Mouse (Mus musculus) lung, embryonic 16.5 days (tissue): Measurements from ENCODE around the gene Arrdc1. TPM values are rescaled to one million over a fixed set of nuclear protein-coding genes. Genes with fewer than 3 reads are reported as not detected.
"Not testable (repeated sequence)": the region's sequence is repeated elsewhere in the genome, so short reads cannot be mapped to it uniquely, and the experiment has no call there.

Experiments
- ATAC-seq: fragments of 200-750 bp; cut with Nextera tagmentation; 2 replicates; pipeline ENCODE4 v1.8.0; 2017; ENCODE audit warnings: low read depth, mild to moderate bottlenecking, moderate library complexity
- H3K27ac ChIP-seq: fragments of 300-500 bp; sonication (generic); 2 replicates; pipeline ENCODE4 v1.5.1; 2014; ENCODE audit warnings: mild to moderate bottlenecking, control low read depth, low read length
- H3K27me3 ChIP-seq: fragments of 300-500 bp; sonication (generic); 2 replicates; pipeline ENCODE4 v1.6.1; 2014; ENCODE audit warnings: low read depth, low read length, mixed read lengths; ENCODE audit not compliant: control insufficient read depth, insufficient read depth
- H3K36me3 ChIP-seq: fragments of 300-500 bp; sonication (generic); 2 replicates; pipeline ENCODE4 v1.6.1; 2014; ENCODE audit warnings: low read length; ENCODE audit not compliant: control insufficient read depth, insufficient read depth
- H3K4me1 ChIP-seq: fragments of 300-500 bp; sonication (generic); replicated peaks from 2 replicates; pipeline ENCODE4 v1.6.1; 2014; ENCODE audit warnings: low read length, mixed read lengths; ENCODE audit not compliant: control insufficient read depth, insufficient read depth
- H3K4me2 ChIP-seq: fragments of 300-500 bp; sonication (generic); 2 replicates; pipeline ENCODE4 v1.6.1; 2014; ENCODE audit warnings: low read depth, low read length, control low read depth
- H3K4me3 ChIP-seq: fragments of 300-500 bp; sonication (generic); 2 replicates; pipeline ENCODE4 v1.5.1; 2014; ENCODE audit warnings: mild to moderate bottlenecking, low read length, control low read depth
- H3K9ac ChIP-seq: fragments of 300-500 bp; sonication (generic); 2 replicates; pipeline ENCODE4 v1.6.1; 2014; ENCODE audit warnings: low read length, control low read depth
- H3K9me3 ChIP-seq: fragments of 300-500 bp; sonication (generic); 2 replicates; pipeline ENCODE4 v1.6.1; 2016; ENCODE audit warnings: low read length; ENCODE audit not compliant: control insufficient read depth
- WGBS: fragments of 180-500 bp; shearing (Covaris S2); extraction: QIAGEN DNeasy Blood & Tissue Kit; methylation state at CpG from one replicate; pipeline ENCODE4 v1.1.7; 2014; 5-methylcytosine and 5-hydroxymethylcytosine counted together
- polyA plus RNA-seq: library from polyadenylated mRNA; unstranded; fragments of >200 nt; fragmentation: Nextera tagmentation; extraction: Ambion mirVana; gene quantifications from 2 replicates; pipeline ENCODE4 v1.2.1, GENCODE M21; 2015

Arrdc1 gene
- polyA plus RNA-seq: 141 and 156 TPM in 2 replicates

DNA sequence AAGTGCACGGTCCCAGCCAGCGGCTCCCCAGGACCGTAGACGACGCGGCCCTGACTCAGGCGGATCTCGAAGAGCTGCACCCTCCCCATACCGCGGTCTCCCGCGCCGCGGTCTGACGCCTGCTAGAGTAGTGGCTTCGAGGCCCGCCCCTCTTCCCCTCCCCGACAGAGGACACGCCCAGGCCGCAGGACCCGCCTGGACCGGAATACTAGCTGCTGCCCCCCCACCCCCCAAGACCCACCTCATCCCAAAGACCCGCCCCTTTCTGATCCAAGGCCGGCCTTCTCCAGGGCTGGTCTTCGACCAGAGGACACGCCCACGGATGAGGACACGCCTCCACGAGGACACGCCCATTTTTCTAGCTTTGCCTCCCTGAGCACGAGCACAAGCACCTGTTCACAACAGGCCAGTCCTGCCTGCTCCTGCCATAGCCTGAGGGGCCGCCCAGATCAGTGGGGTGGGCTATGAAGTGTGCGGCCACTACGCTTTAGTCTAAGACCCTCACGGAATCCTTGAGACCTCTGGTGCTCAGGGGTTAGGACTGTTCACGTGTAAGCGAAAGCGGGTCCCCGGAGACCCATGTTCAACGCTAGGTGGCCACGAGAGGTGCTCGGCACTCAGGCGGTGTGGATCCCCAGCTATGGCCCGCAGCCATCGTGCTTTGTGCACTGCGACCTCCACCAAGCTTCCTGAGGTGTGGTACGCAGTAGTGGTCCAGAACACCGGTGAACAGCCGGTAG is at the start of gene Arrdc1:
TSS of gene Arrdc1 (minus strand) at position 196 of the 740 bp plus-strand sequence.
- Histone ChIP-seq H3K9me3 (no peaks in the 10 kb centered on the region), H3K4me3 (peak within 1 kb of the TSS; percentile 85), H3K4me2 (peak within 1 kb of the TSS; percentile 97), H3K27ac (peak within 1 kb of the TSS; percentile 97), H3K27me3 (no peaks in the 10 kb centered on the region), H3K9ac (peak within 1 kb of the TSS; percentile 90), H3K36me3 (no peaks in the 10 kb centered on the region), H3K4me1 (peaks cover 8% of the 10 kb centered on the region)
- under 1% methylated on average over 48 of the region's 49 CpGs for WGBS
- peak; percentile 95 for ATAC-seq

- Histone ChIP-seq H3K36me3 (peaks cover 5% of the 10 kb centered on the region; the same call in 1 of the 2 replicates), H3K4me2 (no peak overlapping the region), H3K27ac (no peak overlapping the region), H3K9ac (no peak overlapping the region), H3K4me3 (no peak overlapping the region), H3K9me3 (no peaks in the 10 kb centered on the region), H3K27me3 (no peaks in the 10 kb centered on the region), H3K4me1 (peaks cover 12% of the 10 kb centered on the region)
- ATAC-seq: no peak
- WGBS: 89% methylated on average over 5 of the region's 5 CpGs
Measured at GRCm38 (mm10) chr2:24976960-24977359, 41.9 kb upstream of the Arrdc1 start.

DNA sequence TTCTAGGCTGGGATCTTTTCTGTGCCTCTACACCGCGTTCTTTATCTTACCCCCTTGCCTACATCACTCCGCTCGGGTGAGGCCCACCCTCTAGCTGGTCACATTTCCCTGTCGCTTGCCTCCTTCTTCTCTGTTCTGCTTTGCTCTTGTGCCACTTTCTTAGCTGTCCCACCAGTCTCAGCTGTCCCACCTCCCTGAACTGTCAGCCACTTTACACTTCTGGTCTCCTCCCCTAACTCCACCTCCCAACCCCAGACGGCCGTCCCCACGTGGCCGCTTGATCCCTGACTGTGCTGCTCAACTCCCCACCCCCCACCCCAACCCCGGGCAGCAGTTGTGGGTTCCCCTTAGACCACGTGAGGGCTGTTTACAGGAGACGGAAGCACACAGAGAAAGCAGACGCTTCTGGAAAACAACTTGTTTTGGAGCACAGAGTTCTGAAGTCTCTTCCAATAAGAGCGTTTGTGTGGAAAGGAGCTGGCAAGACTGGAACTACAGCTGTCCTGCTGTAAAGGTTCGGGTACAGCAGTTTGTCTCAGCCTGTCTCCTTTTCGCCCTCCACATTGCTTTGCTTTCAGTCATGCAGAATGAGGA is 40.7 kb upstream of the Arrdc1 start, which contains the start of gene Pnpla7:
TSS of gene Pnpla7 (plus strand) at position 330 of the 594 bp plus-strand sequence.
- H3K27ac ChIP-seq: peak within 1 kb of the TSS; percentile 94
- ATAC-seq: peak; percentile 85
- no peaks in the 10 kb centered on the region for H3K27me3 ChIP-seq
- H3K36me3 ChIP-seq: peaks cover 10% of the 10 kb centered on the region
- H3K4me2 ChIP-seq: peak within 1 kb of the TSS; percentile 92
- H3K4me1 ChIP-seq: peaks cover 12% of the 10 kb centered on the region
- WGBS: 0% methylated on average over 16 of the region's 16 CpGs
- no peaks in the 10 kb centered on the region for H3K9me3 ChIP-seq
- H3K4me3 ChIP-seq: peak within 1 kb of the TSS; percentile 75
- peak within 1 kb of the TSS; percentile 76 for H3K9ac ChIP-seq

DNA sequence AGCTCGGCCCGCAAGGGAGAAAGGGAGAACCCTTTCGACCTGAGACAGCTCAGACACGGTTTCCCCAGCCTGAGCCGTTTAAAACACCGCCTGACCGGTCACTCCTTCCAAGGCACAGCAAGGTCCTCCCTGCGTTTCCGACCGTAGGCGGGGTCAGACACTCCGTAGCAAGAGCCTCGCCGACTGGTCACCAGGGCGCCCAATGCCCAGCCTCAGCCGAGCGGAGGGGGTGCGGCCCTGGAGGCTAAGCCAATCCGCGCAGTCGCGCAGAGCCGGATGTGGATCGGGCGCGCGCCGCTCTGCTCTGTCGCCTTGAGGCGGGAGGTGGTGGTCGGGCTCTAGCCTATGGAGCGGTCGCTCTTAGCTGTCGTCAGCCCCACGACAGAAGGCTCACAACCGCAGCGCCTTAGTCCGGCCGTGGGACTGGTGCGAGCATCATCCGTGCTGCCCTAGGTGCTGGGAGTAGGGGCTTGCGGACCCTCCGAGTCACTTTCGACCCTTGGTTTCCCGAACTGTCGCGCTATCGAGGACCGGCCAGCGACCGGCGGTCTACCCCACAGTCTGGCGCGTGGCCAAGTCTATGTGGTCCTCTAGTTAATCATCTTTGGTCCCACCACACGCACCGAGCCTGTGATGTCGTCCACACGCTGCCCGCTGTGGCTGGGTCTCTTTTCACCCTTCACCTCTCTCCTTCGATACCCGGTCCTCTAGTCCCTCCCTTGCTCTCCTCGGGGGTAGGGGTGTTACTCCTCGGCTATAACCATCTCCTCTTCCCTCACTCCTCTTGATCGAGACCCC is 40.1 kb upstream of the Arrdc1 start, which contains the start of gene Mrpl41:
TSS of gene Mrpl41 (minus strand) at position 193 of the 798 bp plus-strand sequence.
- H3K9ac ChIP-seq: peak within 1 kb of the TSS; percentile 76
- peaks cover 12% of the 10 kb centered on the region for H3K4me1 ChIP-seq
- H3K27me3 ChIP-seq: no peaks in the 10 kb centered on the region
- peak within 1 kb of the TSS; percentile 92 for H3K4me2 ChIP-seq
- H3K36me3 ChIP-seq: peaks cover 10% of the 10 kb centered on the region
- no peaks in the 10 kb centered on the region for H3K9me3 ChIP-seq
- peak; percentile 99 for ATAC-seq
- peak within 1 kb of the TSS; percentile 75 for H3K4me3 ChIP-seq
- under 1% methylated on average over 64 of the region's 64 CpGs for WGBS
- peak within 1 kb of the TSS; percentile 94 for H3K27ac ChIP-seq

DNA sequence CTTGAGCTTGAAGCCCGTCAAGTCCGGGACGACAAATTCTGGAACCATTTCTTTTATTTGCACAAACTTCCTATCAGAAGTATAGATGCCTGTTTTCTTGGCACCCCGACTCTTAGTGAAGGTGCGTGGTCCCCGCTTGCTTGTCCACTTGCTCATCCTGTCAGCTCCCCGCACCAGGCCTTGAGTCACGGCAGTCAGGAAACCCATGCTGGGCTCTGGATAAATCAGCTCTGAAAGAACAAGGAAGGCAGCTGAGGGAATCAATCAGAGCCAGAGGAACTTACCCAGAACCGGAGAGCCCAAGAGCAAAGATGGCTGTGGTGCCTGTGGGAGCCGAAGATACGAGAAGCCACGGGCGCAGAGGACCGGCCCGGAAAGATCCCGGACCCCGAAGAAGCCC is 39.4 kb upstream of the Arrdc1 start:
- not testable (repeated sequence) for H3K27me3 ChIP-seq
- WGBS: under 1% methylated on average over 17 of the region's 17 CpGs

DNA sequence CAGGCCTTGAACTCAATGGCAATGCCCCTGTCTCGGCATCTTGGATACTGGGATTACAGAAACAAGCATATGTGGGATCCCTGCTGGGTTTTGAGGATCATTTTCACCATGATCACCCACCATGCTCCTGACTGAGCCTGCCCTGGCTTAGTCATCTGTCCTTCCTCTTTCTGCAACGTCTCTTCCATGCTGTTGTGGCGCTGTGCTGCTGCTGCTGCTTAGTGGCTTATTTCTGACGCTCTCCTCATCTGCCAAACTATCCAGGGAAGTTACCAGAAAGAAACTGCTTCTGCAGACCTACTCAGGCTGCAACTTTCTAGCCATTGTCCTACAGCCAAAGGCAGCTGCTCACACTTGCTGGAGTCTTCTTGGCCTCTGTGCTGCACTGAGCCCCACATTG is 35.3 kb upstream of the Arrdc1 start:
- Histone ChIP-seq H3K27me3 (no peaks in the 10 kb centered on the region), H3K9me3 (no peaks in the 10 kb centered on the region), H3K27ac (no peak overlapping the region), H3K4me2 (no peak overlapping the region), H3K4me1 (peaks cover 9% of the 10 kb centered on the region), H3K4me3 (no peak overlapping the region), H3K36me3 (peaks cover 33% of the 10 kb centered on the region), H3K9ac (no peak overlapping the region)
- no peak for ATAC-seq
- 82% methylated on average over 4 of the region's 4 CpGs for WGBS

More for the DNA sequence above, 39.4 kb upstream of the Arrdc1 start:
- Histone ChIP-seq H3K4me1 (peaks cover 12% of the 10 kb centered on the region), H3K36me3 (peaks cover 15% of the 10 kb centered on the region), H3K9ac (peak overlapping the region; percentile 72), H3K4me3 (peak overlapping the region; percentile 75), H3K27ac (peak overlapping the region; percentile 78), H3K4me2 (peak overlapping the region; percentile 60)
- ATAC-seq, H3K9me3 ChIP-seq: not testable (repeated sequence)

- peak within 1 kb of the TSS; percentile 56 for H3K4me2 ChIP-seq
- peak within 1 kb of the TSS; percentile 86 for H3K4me3 ChIP-seq
- peak; percentile 94 for ATAC-seq
- WGBS: under 1% methylated on average over 28 of the region's 28 CpGs
- H3K36me3 ChIP-seq: peaks cover 27% of the 10 kb centered on the region
- peaks cover 6% of the 10 kb centered on the region for H3K4me1 ChIP-seq
- no peaks in the 10 kb centered on the region for H3K27me3 ChIP-seq
- peak within 1 kb of the TSS; percentile 86 for H3K9ac ChIP-seq
- H3K9me3 ChIP-seq: no peaks in the 10 kb centered on the region
- H3K27ac ChIP-seq: no peak within 1 kb of the TSS
Measured at GRCm38 (mm10) chr2:24962304-24963000, 27.4 kb upstream of the Arrdc1 start, which contains the start of gene Dph7. Dph7 (plus strand) TSS chr2:24962400.

DNA sequence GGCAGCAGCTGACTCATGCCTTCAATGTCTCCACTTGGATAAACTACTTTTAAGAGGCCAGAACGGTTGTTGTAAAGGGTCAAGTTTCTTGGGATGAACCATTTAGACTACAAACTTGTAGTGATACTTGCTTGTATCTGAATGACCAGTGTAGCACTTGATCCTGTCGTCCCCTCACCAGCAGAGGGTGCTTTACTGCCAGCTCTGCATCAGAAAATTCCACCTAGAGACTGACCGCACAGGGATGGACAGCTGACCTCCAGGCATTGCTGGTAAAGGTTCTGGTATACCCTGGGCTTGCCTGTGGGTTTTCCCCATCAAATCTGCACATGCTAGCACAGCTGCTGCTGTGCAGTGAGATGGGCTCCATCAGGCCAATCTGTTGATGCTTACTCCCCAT is 25.9 kb upstream of the Arrdc1 start:
- ATAC-seq: no peak
- H3K27me3 ChIP-seq: no peaks in the 10 kb centered on the region
- H3K36me3 ChIP-seq: peaks cover 21% of the 10 kb centered on the region
- no peak overlapping the region for H3K4me3 ChIP-seq
- peaks cover 6% of the 10 kb centered on the region for H3K4me1 ChIP-seq
- no peaks in the 10 kb centered on the region for H3K9me3 ChIP-seq
- WGBS: 15% methylated on average over 3 of the region's 3 CpGs
- no peak overlapping the region for H3K9ac ChIP-seq
- H3K27ac ChIP-seq: no peak overlapping the region
- H3K4me2 ChIP-seq: no peak overlapping the region
